19 mouse cellular contexts compared by ENCODE assay signal in the genomic region with DNA sequence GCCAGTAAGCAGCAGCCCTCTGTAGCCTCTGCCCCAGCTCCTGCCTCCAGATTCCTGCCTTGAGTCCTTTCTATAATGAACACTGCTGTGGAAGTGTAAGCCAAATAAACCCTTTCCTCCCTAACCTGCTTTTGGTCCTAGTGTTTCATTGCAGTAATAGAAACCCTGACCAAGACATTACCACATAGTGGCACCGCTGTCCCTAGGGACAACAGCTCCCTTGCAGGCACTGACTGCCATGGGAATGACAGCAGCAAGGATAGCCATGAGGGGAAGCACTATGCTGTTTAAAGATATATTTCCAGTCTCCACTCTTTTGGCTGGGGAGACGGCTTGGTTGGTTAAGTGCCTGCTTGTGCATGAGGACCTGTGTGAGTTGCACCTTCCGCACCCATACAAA.
"Had no signal": no experiment of that assay in that cellular context is flagged by ENCODE, and none has a peak within 500 bp of the region (broad histone marks: within the 10 kb centered on the region; RNA-seq: fewer than 3 reads in every experiment).

No protein-coding gene starts in this region.

- H3K4me3 ChIP-seq: midbrain, embryonic 10.5 days; midbrain, embryonic 12.5 days; myocyte; neural tube, embryonic 13.5 days; neural tube, embryonic 15.5 days; stomach, embryonic 15.5 days had no signal

- H3K27ac ChIP-seq: midbrain, embryonic 10.5 days; midbrain, embryonic 12.5 days; neural tube, embryonic 13.5 days; neural tube, embryonic 15.5 days; stomach, embryonic 15.5 days; stomach, postnatal 0 days had no signal

- DNase-seq: lung, adult 18-20 months; lung, embryonic 14.5 days; lung, postnatal 10 days; lung, postnatal 4 days; midbrain, embryonic 14.5 days; retina, postnatal 1 day; right cerebral cortex, adult 18-20 months; right cerebral cortex, postnatal 25 days; right cerebral cortex, postnatal 4 days; thymus, adult 2 months; thymus, postnatal 25 days; thymus, postnatal 4 days had no signal
